ENCODE assay signal across 8 mouse cellular contexts in genomic region chr7:31054661-31055320, GRCm38 (mm10). TPM values are rescaled to one million over a fixed set of nuclear protein-coding genes. Genes with fewer than 3 reads are reported as not detected.
DNase-seq lines count a peak whose midpoint lies in the region; ATAC-seq and TF ChIP-seq lines count a peak whose summit lies in the region.

No protein-coding gene starts in this region.

- H3K36me3 ChIP-seq in lung, embryonic 15.5 days = no peaks in the 10 kb centered on the region
- no peaks in the 10 kb centered on the region for H3K36me3 ChIP-seq in heart, adult 2 months (ENCODE audit: control insufficient read depth, insufficient read depth, low read length)
- no peaks in the 10 kb centered on the region for H3K36me3 ChIP-seq in intestine, embryonic 15.5 days
- no peaks in the 10 kb centered on the region for H3K36me3 ChIP-seq in forebrain, embryonic 12.5 days (replicated peaks)

- peak overlapping the region; percentile 30 for H3K4me3 ChIP-seq in lung, embryonic 15.5 days
- H3K4me3 ChIP-seq in heart, adult 2 months = peak overlapping the region; percentile 62
- peak overlapping the region; percentile 34 for H3K4me3 ChIP-seq in intestine, embryonic 15.5 days (replicated peaks)
- H3K4me3 ChIP-seq in forebrain, embryonic 12.5 days (replicated peaks) = no peak overlapping the region

- DNase-seq in lung, postnatal 25 days (ENCODE audit: low spot score) = no peak
- DNase-seq in heart, adult 2 months = peak; percentile 75 to 80
- DNase-seq in skeletal muscle tissue, adult 2 months (ENCODE audit: low read depth, low spot score) = peak; percentile 74
- no peak for DNase-seq in urinary bladder, adult 18-20 months (ENCODE audit: low spot score in 2 of 2)
- DNase-seq in natural killer cell, adult 2 months (ENCODE audit: low spot score in 2 of 2) = no peak

- H3K27ac ChIP-seq in lung, embryonic 15.5 days = peak overlapping the region; percentile 70
- H3K27ac ChIP-seq in heart, adult 2 months = peak overlapping the region; percentile 93
- H3K27ac ChIP-seq in intestine, embryonic 15.5 days = peak overlapping the region; percentile 71
- no peak overlapping the region for H3K27ac ChIP-seq in forebrain, embryonic 12.5 days

- WGBS in lung, embryonic 15.5 days = 26% methylated on average over 11 of the region's 11 CpGs
- 42% methylated on average over 11 of the region's 11 CpGs for WGBS in heart, adult 2 months
- WGBS in intestine, embryonic 15.5 days = 51% methylated on average over 11 of the region's 11 CpGs
- whole genome bisulfite sequencing in forebrain, embryonic 12.5 days = 45% methylated on average over 11 of the region's 11 CpGs

- H3K27me3 ChIP-seq in lung, embryonic 15.5 days = peaks cover 44% of the 10 kb centered on the region
- no peaks in the 10 kb centered on the region; the same call in 1 of the 2 replicates for H3K27me3 ChIP-seq in heart, adult 2 months (ENCODE audit: control insufficient read depth, insufficient read depth, low read length)
- H3K27me3 ChIP-seq in intestine, embryonic 15.5 days (replicated peaks) = peaks cover 37% of the 10 kb centered on the region
- peaks cover 64% of the 10 kb centered on the region for H3K27me3 ChIP-seq in forebrain, embryonic 12.5 days

- TF ChIP-seq POLR2A in heart, adult 2 months (IDR thresholded peaks at IDR 0.05; ENCODE audit: insufficient read depth, low read depth, low read length) = peak; percentile 72

- H3K9ac ChIP-seq in lung, embryonic 15.5 days = peak overlapping the region; percentile 36; the same call in 1 of the 2 replicates
- peak overlapping the region; percentile 76 for H3K9ac ChIP-seq in heart, adult 2 months (ENCODE audit: low read depth, low read length)
- peak overlapping the region; percentile 30; the same call in 1 of the 2 replicates for H3K9ac ChIP-seq in intestine, embryonic 15.5 days
- H3K9ac ChIP-seq in forebrain, embryonic 12.5 days = no peak overlapping the region

- H3K4me2 ChIP-seq in lung, embryonic 15.5 days = peak overlapping the region; percentile 53
- H3K4me2 ChIP-seq in intestine, embryonic 15.5 days (replicated peaks) = peak overlapping the region; percentile 54
- no peak overlapping the region for H3K4me2 ChIP-seq in forebrain, embryonic 12.5 days

- TF ChIP-seq CTCF in heart, adult 2 months (IDR thresholded peaks at IDR 0.05) = no peak

- H3K79me2 ChIP-seq in heart, adult 2 months (replicated peaks; ENCODE audit: control insufficient read depth, insufficient read depth, low read length) = no peaks in the 10 kb centered on the region

- H3K9me3 ChIP-seq in lung, embryonic 15.5 days = no peaks in the 10 kb centered on the region
- no peaks in the 10 kb centered on the region for H3K9me3 ChIP-seq in intestine, embryonic 15.5 days
- 0 out of 2 replicates have a peak, but pooled peaks cover 2% of the 10 kb centered on the region for H3K9me3 ChIP-seq in forebrain, embryonic 12.5 days

- 0 out of 2 replicates have a peak, but pooled peaks have one; percentile 25 for TF ChIP-seq EP300 in heart, adult 2 months (IDR thresholded peaks at IDR 0.05; ENCODE audit: insufficient read depth, low read depth, low read length)

- intact Hi-C loops in heart, adult 2 months (cut with DNase I) = loop anchor here (5.0 kb wide), 2 partner anchors 82 to 118 kb away; partner anchors contain the start of genes Fam187b and Lsr

- ATAC-seq in lung, embryonic 15.5 days (ENCODE audit: borderline replicate concordance, extremely low read depth, low FRiP score, low TSS enrichment) = no peak
- no peak for ATAC-seq in intestine, embryonic 15.5 days
- ATAC-seq in forebrain, embryonic 12.5 days (ENCODE audit: low FRiP score) = no peak

- H3K4me1 ChIP-seq in lung, embryonic 15.5 days = peaks cover 62% of the 10 kb centered on the region
- H3K4me1 ChIP-seq in heart, adult 2 months (ENCODE audit: control insufficient read depth, insufficient read depth, low read length) = peaks cover 7% of the 10 kb centered on the region
- H3K4me1 ChIP-seq in intestine, embryonic 15.5 days (replicated peaks) = peaks cover 59% of the 10 kb centered on the region
- peaks cover 50% of the 10 kb centered on the region for H3K4me1 ChIP-seq in forebrain, embryonic 12.5 days

RNA-seq across cellular contexts. Expression of gene Fxyd1, which starts 2.2 kb away (rescaled TPM):
- 82.5 and 86.9 TPM in 2 replicates for polyA plus RNA-seq in lung, embryonic 15.5 days (2015; fragmentation: Nextera tagmentation; extraction: Ambion mirVana)
- 100 to 1,000 TPM; 839 to 985 TPM for total RNA-seq in heart, adult 2 months (2021)
- polyA plus RNA-seq in heart, adult 2 months (2012; rRNA removed) = 1,788 and 1,851 TPM in 2 replicates
- polyA plus RNA-seq in intestine, embryonic 15.5 days (2015; fragmentation: Nextera tagmentation; extraction: Ambion mirVana) = 64.5 and 80.1 TPM in 2 replicates
- 4.0 and 6.5 TPM in 2 replicates for polyA plus RNA-seq in forebrain, embryonic 12.5 days (2016; fragmentation: Nextera tagmentation; extraction: Ambion mirVana)

RNA-seq across cellular contexts. Expression of gene Fxyd7, which starts 3.5 kb away (rescaled TPM):
- 5.2 and 5.3 TPM in 2 replicates for polyA plus RNA-seq in lung, embryonic 15.5 days (2015; fragmentation: Nextera tagmentation; extraction: Ambion mirVana)
- 1 to 10 TPM in 1 of 2 experiments, under 1 TPM in 1; 0.63 to 1.5 TPM for total RNA-seq in heart, adult 2 months (2021)
- 2.9 and 3.4 TPM in 2 replicates for polyA plus RNA-seq in heart, adult 2 months (2012; rRNA removed)
- 20.3 and 20.7 TPM in 2 replicates for polyA plus RNA-seq in intestine, embryonic 15.5 days (2015; fragmentation: Nextera tagmentation; extraction: Ambion mirVana)
- 10.5 and 14.3 TPM in 2 replicates for polyA plus RNA-seq in forebrain, embryonic 12.5 days (2016; fragmentation: Nextera tagmentation; extraction: Ambion mirVana)

RNA-seq across cellular contexts. Expression of gene Lgi4, which starts 4.4 kb away (rescaled TPM):
- polyA plus RNA-seq in lung, embryonic 15.5 days (2015; fragmentation: Nextera tagmentation; extraction: Ambion mirVana) = 0.21 and 0.35 TPM in 2 replicates
- total RNA-seq in heart, adult 2 months (2021) = 1 to 10 TPM; 3.8 to 3.9 TPM
- 5.4 and 6.5 TPM in 2 replicates for polyA plus RNA-seq in heart, adult 2 months (2012; rRNA removed)
- 1.5 TPM in 2 replicates for polyA plus RNA-seq in intestine, embryonic 15.5 days (2015; fragmentation: Nextera tagmentation; extraction: Ambion mirVana)
- polyA plus RNA-seq in forebrain, embryonic 12.5 days (2016; fragmentation: Nextera tagmentation; extraction: Ambion mirVana) = 0.29 and 0.37 TPM in 2 replicates

RNA-seq across cellular contexts. Expression of gene Fxyd5, which starts 12.5 kb away (rescaled TPM):
- 50.1 TPM in 2 replicates for polyA plus RNA-seq in lung, embryonic 15.5 days (2015; fragmentation: Nextera tagmentation; extraction: Ambion mirVana)
- total RNA-seq in heart, adult 2 months (2021) = 10 to 100 TPM; 30.5 to 31.1 TPM
- 45.0 and 55.2 TPM in 2 replicates for polyA plus RNA-seq in heart, adult 2 months (2012; rRNA removed)
- 21.7 and 29.8 TPM in 2 replicates for polyA plus RNA-seq in intestine, embryonic 15.5 days (2015; fragmentation: Nextera tagmentation; extraction: Ambion mirVana)
- polyA plus RNA-seq in forebrain, embryonic 12.5 days (2016; fragmentation: Nextera tagmentation; extraction: Ambion mirVana) = 7.6 and 9.2 TPM in 2 replicates

RNA-seq across cellular contexts. Expression of gene Fxyd3, which starts 21.7 kb away (rescaled TPM):
- polyA plus RNA-seq in lung, embryonic 15.5 days (2015; fragmentation: Nextera tagmentation; extraction: Ambion mirVana) = 50.1 and 54.3 TPM in 2 replicates
- 1 to 10 TPM; 1.6 to 2.5 TPM for total RNA-seq in heart, adult 2 months (2021)
- polyA plus RNA-seq in heart, adult 2 months (2012; rRNA removed) = 4.9 and 5.5 TPM in 2 replicates
- 70.8 and 77.4 TPM in 2 replicates for polyA plus RNA-seq in intestine, embryonic 15.5 days (2015; fragmentation: Nextera tagmentation; extraction: Ambion mirVana)
- polyA plus RNA-seq in forebrain, embryonic 12.5 days (2016; fragmentation: Nextera tagmentation; extraction: Ambion mirVana) = 1.1 and 1.3 TPM in 2 replicates

Comparison
In these comparisons a context has a peak if more than half of its experiments do, and no peak if none do; other contexts are left out.
1. DNase-seq: peak in heart, adult 2 months (2 of 2) and skeletal muscle tissue, adult 2 months (single experiment); none in lung, postnatal 25 days (single experiment), urinary bladder, adult 18-20 months (0 of 2) and natural killer cell, adult 2 months (0 of 2).
2. RNA of gene Fxyd1, which starts 2.2 kb away (polyA plus RNA-seq): 1,788 to 1,851 TPM in heart, adult 2 months; 82.5 to 86.9 TPM in lung, embryonic 15.5 days, 64.5 to 80.1 TPM in intestine, embryonic 15.5 days and 4.0 to 6.5 TPM in forebrain, embryonic 12.5 days; every median in the first group is over 10 times any median in the second.